Mouse (Mus musculus) bone marrow, adult 2 months (tissue): Measurements from ENCODE around the gene Apoa2. TPM values are rescaled to one million over a fixed set of nuclear protein-coding genes. Genes with fewer than 3 reads are reported as not detected.

Source experiments
- H3K27ac ChIP-seq: fragments of 200-500 bp; 2 replicates; pipeline ENCODE4 v1.5.1; 2012; ENCODE audit warnings: low read depth, mild to moderate bottlenecking, control low read depth, inconsistent platforms, low read length; ENCODE audit not compliant: control insufficient read depth, poor library complexity, insufficient read depth
- H3K4me1 ChIP-seq: fragments of 200-500 bp; 2 replicates; pipeline ENCODE4 v1.6.1; 2011; ENCODE audit warnings: low read length; ENCODE audit not compliant: control insufficient read depth, insufficient read depth
- H3K4me3 ChIP-seq: fragments of 200-500 bp; replicated peaks from 2 replicates; pipeline ENCODE3; 2011; ENCODE audit warnings: mild to moderate bottlenecking, low read depth, low read length, control low read depth; ENCODE audit not compliant: control insufficient read depth
- CTCF ChIP-seq: fragments of 200-500 bp; IDR thresholded peaks from 2 replicates; pipeline ENCODE4 v1.5.1; 2011; ENCODE audit warnings: low read length, control low read depth; ENCODE audit not compliant: control insufficient read depth, insufficient read depth
- POLR2A ChIP-seq: fragments of 200-500 bp; IDR thresholded peaks from 2 replicates; pipeline ENCODE4 v1.6.1; 2011; ENCODE audit warnings: low read depth, mild to moderate bottlenecking, control low read depth, low read length, borderline replicate concordance; ENCODE audit not compliant: control insufficient read depth
- WGBS: fragments of 180-500 bp; shearing (Covaris S2); methylation state at CpG from one replicate; pipeline ENCODE4 v1.1.7; 2018; 5-methylcytosine and 5-hydroxymethylcytosine counted together
- polyA plus RNA-seq: library from polyadenylated mRNA; stranded (reverse); fragments of >200 nt; gene quantifications from 2 replicates; pipeline ENCODE4 v1.2.4, GENCODE M21; 2011; ENCODE audit warnings: low replicate concordance; ENCODE audit not compliant: missing spikeins, insufficient read depth, insufficient read length

Apoa2 gene
- 66.3 and 203 TPM in 2 replicates for polyA plus RNA-seq

- Histone ChIP-seq H3K4me3 (no peak within 1 kb of the TSS), H3K27ac (no peak within 1 kb of the TSS), H3K4me1 (peaks cover 3% of the 10 kb centered on the region)
- WGBS = 88% methylated on average over 5 of the region's 5 CpGs
- TF ChIP-seq POLR2A (no peak), CTCF (no peak)
Measured at GRCm38 (mm10) chr1:171224857-171225256, at the start of gene Apoa2. Gene Apoa2, plus strand, starts transcription at chr1:171225054.

DNA sequence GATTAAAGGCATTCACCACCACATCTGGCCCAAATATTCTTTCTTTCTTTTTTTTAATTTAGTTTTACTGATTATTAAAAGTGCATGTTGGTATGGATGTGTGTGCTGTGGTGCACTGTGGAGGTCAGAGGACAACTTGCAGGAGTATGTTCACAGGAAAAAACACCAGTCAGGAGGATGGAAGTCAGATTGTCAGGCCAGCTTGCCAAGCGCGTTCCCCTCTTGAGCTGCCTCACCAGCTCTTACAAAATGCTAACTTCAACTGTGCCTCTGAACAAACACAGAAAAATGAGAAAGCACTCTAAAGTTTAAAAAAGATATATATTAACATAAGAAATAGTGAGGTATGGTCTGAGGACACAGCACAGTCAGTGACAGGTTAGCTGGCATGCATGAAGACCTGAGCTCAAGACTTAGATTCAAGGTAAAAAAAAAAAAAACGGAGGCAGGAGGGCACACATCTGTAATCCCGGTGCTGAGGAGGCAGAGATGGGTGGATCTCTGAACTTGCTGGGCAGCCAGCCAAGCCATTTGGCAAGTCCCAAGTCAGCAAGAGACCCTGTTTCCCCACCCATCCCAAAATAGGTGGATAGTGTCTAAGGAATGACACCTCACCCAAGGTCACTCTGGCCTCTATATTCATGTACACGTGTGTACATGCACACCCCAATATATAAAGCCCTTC lies 45.2 kb upstream of the Apoa2 start:
- no peak overlapping the region for H3K27ac ChIP-seq

GRCm38 (mm10) chr1:171183025-171183424 lies 41.8 kb upstream of the Apoa2 start:
- TF ChIP-seq POLR2A (no peak), CTCF (no peak)
- Histone ChIP-seq H3K4me3 (no peak overlapping the region), H3K4me1 (no peaks in the 10 kb centered on the region; the same call in 1 of the 2 replicates), H3K27ac (no peak overlapping the region)
- WGBS = 78% methylated on average over 3 of the region's 3 CpGs

More for the DNA sequence above, 45.2 kb upstream of the Apoa2 start:
- 65% methylated on average over 5 of the region's 5 CpGs for WGBS
- TF ChIP-seq POLR2A (no peak), CTCF (no peak)
- Histone ChIP-seq H3K4me1 (no peaks in the 10 kb centered on the region; the same call in 1 of the 2 replicates), H3K4me3 (no peak overlapping the region)

GRCm38 (mm10) chr1:171183620-171184019 lies 41.2 kb upstream of the Apoa2 start:
- H3K4me3 ChIP-seq = no peak overlapping the region
- no peak for TF ChIP-seq POLR2A
- TF ChIP-seq CTCF = no peak
- 9% methylated on average over 3 of the region's 3 CpGs for WGBS
- no peaks in the 10 kb centered on the region; the same call in 1 of the 2 replicates for H3K4me1 ChIP-seq
- no peak overlapping the region for H3K27ac ChIP-seq

GRCm38 (mm10) chr1:171184314-171184713 lies 40.5 kb upstream of the Apoa2 start:
- Histone ChIP-seq H3K27ac (no peak overlapping the region), H3K4me1 (no peaks in the 10 kb centered on the region; the same call in 1 of the 2 replicates), H3K4me3 (no peak overlapping the region)
- TF ChIP-seq CTCF = no peak
- TF ChIP-seq POLR2A = no peak
- WGBS = under 1% methylated on average over 7 of the region's 7 CpGs

DNA sequence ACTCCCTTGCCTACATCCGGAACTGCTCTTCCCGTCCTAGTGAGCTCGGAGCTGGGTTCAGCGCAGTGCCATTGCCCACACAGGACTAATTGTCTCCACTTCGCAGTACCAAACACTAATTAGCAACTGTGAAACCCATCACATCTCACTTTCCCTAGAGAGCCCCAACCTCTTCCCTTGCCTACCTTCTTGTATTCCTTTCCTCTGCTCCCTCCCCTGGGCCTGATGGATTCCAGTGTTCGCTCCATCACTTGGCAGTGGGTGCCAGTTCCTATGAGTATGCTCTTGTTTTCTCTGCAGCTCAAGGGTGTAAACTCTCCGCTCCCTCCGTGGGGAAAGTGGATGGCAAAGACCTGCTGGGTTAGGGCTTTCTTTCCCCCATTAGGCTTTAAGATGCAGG lies 39.2 kb upstream of the Apoa2 start:
- Histone ChIP-seq H3K27ac (no peak overlapping the region), H3K4me1 (no peaks in the 10 kb centered on the region; the same call in 1 of the 2 replicates), H3K4me3 (no peak overlapping the region)
- 81% methylated on average over 8 of the region's 8 CpGs for WGBS
- TF ChIP-seq POLR2A = no peak

DNA sequence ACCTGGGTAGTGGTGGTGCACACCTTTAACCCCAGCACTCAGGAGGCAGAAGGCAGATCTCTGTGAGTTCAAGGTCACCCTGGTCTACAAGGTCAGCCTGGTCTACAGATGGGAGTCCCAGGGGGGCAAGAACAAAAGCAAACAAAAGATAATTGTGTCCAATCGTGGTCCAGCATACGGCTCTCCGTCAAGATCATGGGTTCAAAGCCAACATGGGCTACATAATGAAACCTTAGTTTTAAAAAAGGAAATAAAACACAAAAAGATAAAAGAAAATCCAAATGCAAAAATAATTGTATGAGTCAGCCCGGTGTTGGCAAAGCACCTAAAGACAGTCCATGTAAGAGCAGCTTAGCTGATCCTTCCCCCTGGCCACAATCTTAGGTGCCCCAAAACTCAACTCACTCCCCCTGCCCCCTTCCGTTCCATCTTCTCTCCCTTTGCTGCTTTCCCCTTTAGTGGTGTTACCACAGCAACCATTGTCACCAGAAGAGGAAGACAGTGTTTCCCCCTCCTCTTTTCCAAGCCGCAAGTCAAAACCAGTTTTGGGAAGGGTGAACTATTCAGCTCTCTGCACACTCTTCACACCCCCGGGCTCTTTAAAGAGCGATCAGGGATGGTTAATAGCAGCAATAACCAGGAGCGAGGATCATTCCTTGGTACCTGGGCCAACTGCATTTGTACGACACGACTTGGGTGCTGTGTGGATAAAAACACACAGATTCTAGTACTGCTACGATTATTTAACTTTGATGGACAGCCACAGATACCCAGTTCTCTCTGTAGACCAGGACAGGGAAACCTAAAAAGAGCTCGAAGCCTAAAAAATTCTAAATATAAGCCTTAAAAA lies 36.8 kb upstream of the Apoa2 start:
- H3K4me1 ChIP-seq = no peaks in the 10 kb centered on the region; the same call in 1 of the 2 replicates
- no peak overlapping the region for H3K4me3 ChIP-seq
- WGBS = 14% methylated on average over 13 of the region's 13 CpGs
- H3K27ac ChIP-seq = no peak overlapping the region
- TF ChIP-seq CTCF = no peak
- TF ChIP-seq POLR2A = no peak

GRCm38 (mm10) chr1:171189046-171189445 lies 35.8 kb upstream of the Apoa2 start:
- TF ChIP-seq POLR2A = no peak
- TF ChIP-seq CTCF = no peak
- 63% methylated on average over 8 of the region's 8 CpGs for WGBS
- no peaks in the 10 kb centered on the region for H3K4me1 ChIP-seq
- H3K4me3 ChIP-seq = no peak overlapping the region
- no peak overlapping the region for H3K27ac ChIP-seq
